Mouse (Mus musculus) natural killer cell, adult 2 months (primary cell): Measurements from ENCODE around the gene Itprid2.
"Not testable (repeated sequence)": the region's sequence is repeated elsewhere in the genome, so short reads cannot be mapped to it uniquely, and the experiment has no call there.

ENCODE experiments used
- DNase-seq, 2 experiments: peaks; one replicate each; pipeline ENCODE4 v3.0.0; 2022; ENCODE audit warnings: low spot score in 2 of 2

Itprid2 gene

DNA sequence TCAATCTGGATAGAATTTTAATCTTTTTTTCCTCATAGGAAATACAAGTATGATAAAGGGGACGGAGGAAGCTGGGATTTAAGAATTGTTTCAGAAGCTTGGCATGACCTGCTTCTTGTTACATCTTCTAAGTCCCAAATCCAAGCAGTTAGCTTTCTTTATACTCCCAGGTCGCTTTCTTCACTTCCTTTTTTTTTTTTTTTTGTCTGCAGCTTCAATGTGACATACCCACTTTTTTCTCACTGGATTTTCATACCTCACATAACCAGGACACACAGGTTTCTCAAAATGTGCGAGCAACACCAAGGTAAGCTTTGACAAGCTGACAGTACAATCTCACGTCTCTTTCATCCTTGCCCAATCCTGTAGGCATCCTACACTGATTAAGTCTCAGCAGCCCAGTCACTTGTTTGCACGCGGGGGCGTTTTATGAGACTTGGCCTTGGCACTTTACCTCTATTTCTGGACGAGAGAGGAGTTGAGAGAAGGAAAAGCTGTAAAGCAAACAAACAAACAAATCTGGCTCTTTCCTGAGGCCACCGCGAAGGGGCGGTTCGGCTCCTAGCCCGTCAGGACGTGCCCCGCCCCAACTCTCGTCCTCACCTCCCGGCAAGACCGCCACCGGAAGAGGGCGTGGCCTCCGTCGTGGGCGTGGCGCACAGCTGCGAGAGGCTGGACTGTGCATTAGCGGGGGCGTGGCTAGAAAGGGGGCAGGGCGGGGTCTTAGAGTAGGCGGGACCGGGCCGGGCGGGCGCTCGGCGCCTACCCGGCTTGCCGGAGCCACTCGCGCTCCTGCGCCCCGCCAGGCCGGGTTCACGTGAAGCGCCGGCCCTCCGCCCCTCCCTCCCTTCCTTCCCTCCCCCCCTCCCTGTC lies at the start of gene Itprid2:
Itprid2 (plus strand) TSS at position 825 of the 873 bp plus-strand sequence.
- DNase-seq = peak; percentile 96 to 98

GRCm38 (mm10) chr2:79596177-79596576 lies 39.0 kb upstream of the Itprid2 start:
- DNase-seq = no peak

DNA sequence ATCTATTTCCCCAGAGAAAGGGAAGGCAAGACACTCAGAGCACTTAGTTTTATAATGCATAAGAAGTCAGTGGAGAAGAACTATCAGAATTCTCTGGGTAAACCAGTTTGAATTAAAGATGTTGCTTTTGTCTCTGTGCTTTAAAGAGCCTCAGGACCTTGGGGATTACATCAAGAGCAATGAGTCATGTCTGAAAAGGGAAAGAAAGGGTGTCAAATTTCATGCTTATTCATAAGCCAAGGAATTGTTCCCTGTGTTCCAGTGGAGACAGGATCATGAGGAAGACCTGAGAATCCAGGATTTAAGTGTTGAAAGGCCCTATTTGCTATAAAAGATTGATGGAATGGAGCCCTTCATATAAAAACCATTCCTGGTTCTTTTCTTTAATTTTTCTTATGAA lies 38.1 kb upstream of the Itprid2 start:
- no peak for DNase-seq

DNA sequence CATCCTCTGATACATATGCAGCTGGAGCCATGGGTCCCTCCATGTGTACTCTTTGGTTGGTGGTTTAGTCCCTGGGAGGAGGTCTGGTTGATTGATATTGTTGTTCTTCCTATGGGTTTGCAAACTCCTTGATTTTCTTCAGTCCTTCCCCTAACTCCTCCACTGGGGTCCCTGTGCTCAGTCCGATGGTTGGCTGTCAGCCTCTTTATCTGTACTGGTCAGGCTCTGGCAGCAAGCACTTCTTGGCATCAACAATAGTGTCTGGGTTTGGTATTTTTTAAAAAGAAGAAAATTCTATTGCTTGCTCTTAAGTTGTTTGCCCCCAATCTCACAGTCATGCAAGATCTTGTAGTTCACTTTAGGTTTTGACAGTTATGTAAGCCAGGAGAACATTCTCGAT lies 34.0 kb upstream of the Itprid2 start:
- not testable (repeated sequence) for DNase-seq

DNA sequence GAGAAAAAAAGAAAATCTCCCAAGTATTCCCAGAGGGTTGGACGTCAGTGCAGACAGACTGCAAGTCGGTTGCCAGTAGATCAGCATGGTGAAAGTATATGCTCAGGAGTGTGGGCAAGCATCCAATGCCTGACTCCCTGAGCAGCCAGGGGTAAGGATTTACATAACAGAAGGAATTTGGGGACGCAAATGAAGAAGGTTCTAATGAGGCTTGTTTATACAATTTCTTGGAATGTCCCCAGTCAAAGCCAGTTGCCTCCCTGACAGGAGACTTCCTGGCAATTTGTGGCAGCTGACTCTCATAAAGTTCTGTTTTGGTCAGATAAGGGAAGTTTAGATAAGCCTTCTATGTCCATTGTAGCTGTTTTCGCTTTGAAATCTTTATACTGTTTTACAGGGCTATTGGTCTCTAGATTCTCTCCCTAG lies 33.4 kb upstream of the Itprid2 start:
- DNase-seq = no peak

GRCm38 (mm10) chr2:79602306-79602705 lies 32.8 kb upstream of the Itprid2 start:
- DNase-seq = no peak

DNA sequence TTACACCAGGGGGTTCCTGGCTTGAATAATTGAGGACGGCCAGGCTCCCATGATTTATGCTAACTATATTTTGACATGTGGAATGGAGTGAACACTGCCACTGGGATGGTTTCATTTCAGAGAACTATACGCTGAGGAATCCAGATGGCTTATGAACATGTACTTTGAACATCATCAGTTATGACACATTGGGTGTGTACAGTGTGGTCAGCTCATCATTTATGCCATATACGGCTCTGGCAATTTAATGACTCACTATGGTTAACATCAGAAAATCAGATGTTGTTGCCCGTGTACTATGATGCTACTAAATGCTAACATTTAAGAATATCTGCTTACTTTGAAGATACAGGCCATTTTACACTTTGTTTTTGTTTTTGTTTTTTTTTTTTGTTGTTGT lies 31.8 kb upstream of the Itprid2 start:
- DNase-seq = no peak

GRCm38 (mm10) chr2:79606033-79606432 lies 29.1 kb upstream of the Itprid2 start:
- DNase-seq = no peak

GRCm38 (mm10) chr2:79607181-79607580 lies 28.0 kb upstream of the Itprid2 start:
- no peak for DNase-seq

- no peak for DNase-seq
Measured at GRCm38 (mm10) chr2:79608301-79609074, 26.7 kb upstream of the Itprid2 start.

DNA sequence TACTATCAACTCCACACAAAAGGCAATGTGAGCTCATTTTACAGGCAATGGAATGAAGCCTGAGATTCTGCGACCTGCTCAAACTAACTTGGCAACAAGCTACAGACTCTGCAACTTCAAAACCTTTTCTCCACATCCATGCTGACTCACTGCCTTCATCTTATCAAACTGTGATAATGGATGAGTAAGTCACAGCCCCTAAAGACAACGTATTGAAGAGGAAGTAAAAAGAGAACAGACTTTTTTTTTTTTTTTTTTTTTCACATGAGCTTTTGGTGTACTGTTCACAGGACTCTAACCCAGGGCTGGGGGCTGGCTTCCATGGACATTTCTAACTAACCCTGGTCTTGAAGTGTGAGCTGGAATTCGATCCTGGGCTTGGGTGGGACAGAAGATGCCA lies 24.3 kb upstream of the Itprid2 start:
- no peak for DNase-seq

GRCm38 (mm10) chr2:79618145-79618544 lies 17.0 kb upstream of the Itprid2 start:
- DNase-seq = no peak

DNA sequence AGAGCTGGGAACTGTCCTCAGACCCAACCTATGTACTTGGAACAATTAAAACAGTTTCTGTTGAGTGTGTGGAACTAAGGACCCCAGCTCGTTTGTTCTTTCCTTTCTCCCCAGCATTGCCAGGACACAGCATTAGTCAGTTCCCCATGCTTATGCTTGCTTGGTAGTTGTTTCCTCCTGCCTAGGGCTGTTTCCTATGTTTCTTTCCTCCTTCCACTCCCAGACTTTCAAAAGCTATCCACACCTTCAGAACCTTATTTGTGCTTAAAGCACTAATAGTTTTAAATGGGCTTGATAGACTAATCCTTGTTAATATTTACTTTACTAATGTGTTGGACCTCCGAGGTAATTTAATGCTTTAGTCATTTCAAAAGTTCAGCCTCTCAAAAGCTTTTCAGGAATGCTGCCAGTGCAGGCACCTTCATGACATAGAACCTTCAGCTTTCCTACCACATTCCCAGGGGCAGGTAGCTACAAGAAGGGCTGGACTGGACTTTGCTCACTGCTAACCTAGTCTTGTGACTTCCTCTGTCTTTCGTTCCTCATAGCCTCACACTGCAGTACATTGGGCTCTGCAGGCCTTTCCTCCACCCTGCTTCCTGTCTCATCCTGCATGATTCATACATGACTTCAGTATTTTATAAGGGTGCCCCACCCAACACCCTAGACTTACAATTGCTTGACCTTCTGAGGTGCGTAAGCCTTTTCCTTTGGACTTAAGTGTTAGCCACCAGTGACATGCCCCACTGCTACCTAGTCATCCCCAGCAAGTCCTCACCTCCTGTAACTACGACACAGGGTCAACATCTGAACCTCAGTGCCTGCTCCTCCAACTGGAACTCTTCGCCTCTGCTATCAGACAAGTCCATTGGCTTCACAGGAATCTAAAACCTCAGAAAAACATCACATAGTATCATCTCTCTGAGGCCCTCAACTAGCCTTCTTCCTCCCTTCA lies 16.3 kb upstream of the Itprid2 start:
- no peak for DNase-seq

DNA sequence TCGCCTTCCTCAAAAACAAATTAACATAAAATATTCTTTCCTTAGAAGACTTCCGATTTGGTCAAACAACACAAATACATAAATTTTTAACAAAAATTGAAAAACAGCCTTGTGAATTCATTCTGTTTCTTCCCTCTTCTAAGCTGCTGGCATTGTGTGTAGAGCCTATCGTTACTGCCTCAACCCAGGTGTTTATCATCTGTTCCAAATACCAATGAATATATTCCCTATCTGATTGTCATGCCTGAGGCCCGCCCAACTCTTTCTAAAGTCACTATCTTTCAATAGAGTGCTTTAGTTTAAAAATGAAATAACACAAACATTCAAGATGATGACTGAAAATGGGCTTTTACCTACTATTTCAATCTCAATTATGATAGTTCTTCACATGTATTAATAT lies 11.9 kb upstream of the Itprid2 start:
- DNase-seq = no peak

GRCm38 (mm10) chr2:79627624-79628023 lies 7.5 kb upstream of the Itprid2 start:
- no peak for DNase-seq

DNA sequence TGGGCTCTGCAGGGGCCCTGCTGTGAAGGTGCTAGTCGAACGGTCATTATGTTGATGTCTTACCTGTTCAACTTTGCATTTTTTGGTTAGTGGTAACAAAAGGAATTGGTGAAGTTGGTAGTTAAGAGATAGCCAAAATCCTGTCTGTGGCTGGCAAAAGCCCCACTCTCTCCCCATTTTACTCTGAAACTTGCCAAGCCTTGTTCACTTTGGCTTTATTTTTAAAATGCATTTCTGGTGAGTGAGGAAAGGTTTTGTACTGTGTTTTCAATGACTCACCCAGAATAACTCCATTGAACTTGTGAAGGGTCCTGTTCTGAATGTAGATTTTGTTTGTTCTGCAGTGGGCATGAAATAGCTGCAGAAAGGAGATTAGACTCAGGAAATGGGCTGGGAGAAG lies 4.9 kb upstream of the Itprid2 start:
- no peak for DNase-seq

- DNase-seq = peak; percentile 48 to 61
Measured at GRCm38 (mm10) chr2:79635426-79636291, 507 bp downstream of the Itprid2 start.

DNA sequence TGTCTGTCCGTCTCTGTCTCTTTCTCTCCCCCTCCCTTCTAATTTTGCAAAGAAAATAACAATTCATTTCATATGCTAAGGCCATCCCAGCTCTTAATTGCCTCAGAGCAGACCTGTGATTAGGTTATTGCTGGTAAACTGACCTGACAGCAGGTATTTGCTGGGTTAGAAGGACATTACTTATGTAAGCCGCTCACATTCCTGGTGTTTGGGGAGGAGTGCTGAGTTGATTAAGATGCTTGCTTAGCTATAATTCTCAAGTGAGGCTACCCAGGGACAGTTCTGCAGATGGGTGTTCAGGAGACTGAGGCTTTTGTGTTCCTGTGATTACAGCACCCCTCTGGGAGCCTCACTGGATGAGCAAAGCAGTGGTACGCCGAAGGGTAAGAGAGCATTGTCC lies 3.8 kb downstream of the Itprid2 start:
- no peak for DNase-seq

DNA sequence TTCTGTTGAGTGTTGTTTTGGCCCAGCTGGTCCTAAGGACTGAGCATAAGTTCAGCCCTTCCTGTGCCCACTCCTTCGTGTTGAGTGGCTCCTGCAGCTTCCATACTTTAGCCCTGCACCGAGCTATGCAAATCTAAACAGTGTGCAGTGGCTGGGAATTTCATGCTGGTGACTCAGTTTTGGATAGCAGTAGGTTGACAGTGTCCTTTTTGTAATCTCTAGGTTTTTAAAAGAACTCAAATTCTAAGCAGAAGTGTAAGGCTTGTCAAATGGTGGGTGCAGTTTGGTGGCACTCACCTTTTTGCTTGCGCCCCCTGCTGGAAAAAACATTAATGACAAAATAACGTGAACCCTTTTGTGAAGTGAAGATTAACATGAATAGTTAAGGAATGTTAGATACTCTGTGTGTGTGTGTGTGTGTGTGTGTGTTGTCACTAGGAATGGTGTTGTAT lies 11.1 kb downstream of the Itprid2 start:
- DNase-seq = peak; percentile 51 to 59

GRCm38 (mm10) chr2:79647094-79647493 lies 11.9 kb downstream of the Itprid2 start:
- DNase-seq = no peak

- DNase-seq = no peak
Measured at GRCm38 (mm10) chr2:79647728-79648127, 12.6 kb downstream of the Itprid2 start.
